Mouse (Mus musculus) cerebellum, adult 2 months (tissue): ENCODE data around the gene Cdc14a. TPM values are rescaled to one million over a fixed set of nuclear protein-coding genes. Genes with fewer than 3 reads are reported as not detected.

Experiments
- DNase-seq, 2 experiments: peaks; one replicate each; pipeline ENCODE4 v3.0.0; 2021
- H3K27ac ChIP-seq: fragments of 200-500 bp; 2 replicates; pipeline ENCODE4 v1.5.1; 2012; ENCODE audit warnings: low read length, control low read depth, inconsistent platforms; ENCODE audit not compliant: insufficient read depth
- H3K27me3 ChIP-seq: fragments of 200-500 bp; 2 replicates; pipeline ENCODE4 v1.6.1; 2012; ENCODE audit warnings: inconsistent platforms, mild to moderate bottlenecking, low read length, moderate library complexity; ENCODE audit not compliant: control insufficient read depth, insufficient read depth
- H3K4me1 ChIP-seq: fragments of 200-500 bp; 2 replicates; pipeline ENCODE4 v1.6.1; 2011; ENCODE audit warnings: low read length; ENCODE audit not compliant: control insufficient read depth, insufficient read depth
- H3K4me3 ChIP-seq: fragments of 200-500 bp; replicated peaks from 2 replicates; pipeline ENCODE3; 2011; ENCODE audit warnings: mild to moderate bottlenecking, low read depth, low read length, control low read depth; ENCODE audit not compliant: insufficient read depth
- CTCF ChIP-seq: fragments of 200-500 bp; IDR thresholded peaks from 2 replicates; pipeline ENCODE4 v1.5.1; 2011; ENCODE audit warnings: low read depth, mild to moderate bottlenecking, control low read depth, low read length, moderate library complexity, borderline replicate concordance; ENCODE audit not compliant: insufficient read depth
- POLR2A ChIP-seq: fragments of 200-500 bp; IDR thresholded peaks from 2 replicates; pipeline ENCODE4 v1.6.1; 2011; ENCODE audit warnings: low read length, control low read depth, borderline replicate concordance; ENCODE audit not compliant: insufficient read depth
- WGBS: fragments of 180-500 bp; shearing (Covaris S2); methylation state at CpG from one replicate; pipeline ENCODE4 v1.1.7; 2018; 5-methylcytosine and 5-hydroxymethylcytosine counted together
- polyA plus RNA-seq: library from polyadenylated mRNA; depleted of rRNA; stranded (reverse); fragments of >200 nt; gene quantifications from 2 replicates; pipeline ENCODE4 v1.2.3, GENCODE M21; 2012

Gene Cdc14a
- polyA plus RNA-seq, 1 experiment, result 2.6 TPM

DNA sequence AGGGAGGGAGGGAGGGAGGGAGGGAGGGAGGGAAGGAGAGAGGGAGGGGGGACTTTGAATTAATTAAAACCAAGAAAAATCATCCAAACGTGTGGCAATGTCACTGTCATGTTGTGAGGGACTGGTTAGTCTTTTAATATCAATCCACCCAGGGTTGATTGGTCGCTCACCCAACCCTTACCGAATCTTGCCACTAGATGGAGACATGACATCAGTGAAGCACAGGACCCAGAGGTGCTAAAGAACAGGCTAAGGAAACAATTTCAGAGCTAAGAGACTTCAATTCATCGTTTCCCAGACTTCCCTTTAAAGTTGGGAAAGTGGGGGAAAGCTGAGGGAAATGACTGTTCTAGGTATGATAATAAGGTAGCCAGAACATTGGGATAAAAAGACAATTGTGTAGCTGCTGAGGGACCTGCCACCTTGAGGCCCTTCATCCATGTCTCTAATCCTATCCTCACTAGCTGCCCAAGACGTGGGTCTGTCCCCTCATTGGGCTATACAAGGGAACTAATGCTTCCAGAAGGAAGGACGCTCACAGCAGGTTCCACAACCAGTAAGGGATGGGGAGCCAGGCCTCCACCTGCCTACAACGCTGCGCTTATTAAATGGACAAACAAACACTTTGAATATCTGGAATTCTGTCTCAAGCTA is 91.9 kb downstream of the Cdc14a start:
- H3K27me3 ChIP-seq, result no peaks in the 10 kb centered on the region
- TF ChIP-seq POLR2A (no peak), CTCF (peak; percentile 78)
- 37% methylated on average over 8 of the region's 8 CpGs for WGBS

DNA sequence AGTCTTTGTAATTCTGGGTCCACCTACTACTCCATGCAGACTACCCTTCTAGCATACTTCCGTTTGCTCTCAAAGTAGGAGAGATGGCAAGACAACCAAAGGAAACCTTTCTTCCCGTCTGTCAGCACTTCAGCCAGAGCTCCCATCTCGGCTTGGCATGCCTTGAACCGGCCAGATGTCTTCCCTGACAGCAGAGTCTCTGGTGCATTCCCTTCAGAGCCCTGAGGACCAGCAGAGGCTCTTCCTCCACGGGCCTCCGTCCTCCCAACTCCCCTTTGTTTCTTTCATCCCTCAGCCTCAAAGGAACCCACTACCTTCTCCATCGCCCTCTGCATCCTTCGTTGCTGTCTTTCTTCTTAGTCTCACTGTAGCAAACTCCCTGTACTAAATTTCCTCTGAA is 93.9 kb downstream of the Cdc14a start:
- H3K27me3 ChIP-seq, result no peaks in the 10 kb centered on the region
- TF ChIP-seq POLR2A, result no peak
- no peak for TF ChIP-seq CTCF
- H3K4me1 ChIP-seq, result no peaks in the 10 kb centered on the region
- H3K4me3 ChIP-seq, result no peak overlapping the region
- no peak for DNase-seq
- no peak overlapping the region for H3K27ac ChIP-seq
- WGBS, result 34% methylated on average over 8 of the region's 8 CpGs

More for the DNA sequence above, 91.9 kb downstream of the Cdc14a start:
- Histone ChIP-seq H3K4me3 (no peak overlapping the region), H3K27ac (no peak overlapping the region), H3K4me1 (no peaks in the 10 kb centered on the region)
- DNase-seq, result peak; percentile 47 to 48

DNA sequence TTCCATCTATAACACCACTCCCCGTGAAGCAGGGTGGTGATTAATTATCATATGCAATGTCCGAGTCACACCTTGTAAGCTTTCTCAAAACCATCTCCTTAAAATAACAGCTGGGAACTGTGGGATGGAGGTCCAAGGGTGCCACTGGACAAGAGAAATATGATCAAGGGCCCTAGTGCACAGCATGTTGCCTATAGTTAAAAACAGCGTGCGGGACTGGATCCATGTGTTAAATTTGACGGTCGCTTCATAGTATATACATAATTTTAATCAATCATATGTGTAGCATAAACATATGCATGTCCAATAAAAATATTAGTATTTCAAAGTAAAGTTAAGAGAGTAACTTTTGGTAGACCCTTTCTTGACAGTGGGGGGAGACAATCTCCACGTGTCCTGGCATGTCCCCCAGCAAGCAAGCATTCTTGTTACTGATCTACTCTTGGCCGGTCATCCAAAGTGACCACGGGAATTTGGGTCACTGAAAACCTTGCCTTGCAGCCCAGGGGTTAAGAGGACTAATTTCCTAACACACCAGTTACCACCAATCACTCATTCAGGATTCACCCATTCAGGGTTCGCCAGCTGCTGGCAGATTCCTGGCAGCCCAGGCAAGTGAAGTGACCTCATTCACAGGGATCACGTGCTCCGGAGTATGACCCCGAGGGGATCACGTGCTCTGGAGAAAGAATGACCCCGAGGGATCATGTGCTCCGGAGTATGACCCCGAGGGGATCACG is 94.6 kb downstream of the Cdc14a start:
- no peak overlapping the region for H3K27ac ChIP-seq
- no peak for TF ChIP-seq CTCF
- TF ChIP-seq POLR2A, result no peak
- DNase-seq, result no peak
- H3K4me1 ChIP-seq, result no peaks in the 10 kb centered on the region
- 69% methylated on average over 18 of the region's 18 CpGs for WGBS
- H3K4me3 ChIP-seq, result no peak overlapping the region
- H3K27me3 ChIP-seq, result no peaks in the 10 kb centered on the region

DNA sequence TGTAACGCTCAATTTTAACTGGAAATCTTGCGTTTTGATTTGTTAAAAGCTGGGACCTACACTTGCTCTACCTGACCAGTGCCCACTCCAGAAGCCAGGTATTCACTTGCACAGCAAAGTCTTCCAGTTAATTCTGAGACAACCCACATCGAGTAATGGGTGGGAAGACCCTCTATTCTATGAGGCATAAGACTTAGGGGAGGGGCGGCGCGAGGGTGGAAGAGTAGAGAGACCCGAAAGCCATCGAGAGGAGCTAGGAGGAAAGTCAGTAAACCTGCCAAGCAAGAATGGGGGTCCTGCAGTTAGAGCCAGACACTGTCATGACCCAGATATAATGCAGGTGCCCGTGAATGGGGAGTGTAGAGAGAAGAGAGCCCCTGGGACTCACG is 96.2 kb downstream of the Cdc14a start:
- Histone ChIP-seq H3K4me1 (no peaks in the 10 kb centered on the region), H3K27ac (no peak overlapping the region), H3K27me3 (no peaks in the 10 kb centered on the region), H3K4me3 (no peak overlapping the region)
- DNase-seq, result no peak
- WGBS, result 45% methylated on average over 10 of the region's 10 CpGs
- TF ChIP-seq POLR2A (no peak), CTCF (no peak)

DNA sequence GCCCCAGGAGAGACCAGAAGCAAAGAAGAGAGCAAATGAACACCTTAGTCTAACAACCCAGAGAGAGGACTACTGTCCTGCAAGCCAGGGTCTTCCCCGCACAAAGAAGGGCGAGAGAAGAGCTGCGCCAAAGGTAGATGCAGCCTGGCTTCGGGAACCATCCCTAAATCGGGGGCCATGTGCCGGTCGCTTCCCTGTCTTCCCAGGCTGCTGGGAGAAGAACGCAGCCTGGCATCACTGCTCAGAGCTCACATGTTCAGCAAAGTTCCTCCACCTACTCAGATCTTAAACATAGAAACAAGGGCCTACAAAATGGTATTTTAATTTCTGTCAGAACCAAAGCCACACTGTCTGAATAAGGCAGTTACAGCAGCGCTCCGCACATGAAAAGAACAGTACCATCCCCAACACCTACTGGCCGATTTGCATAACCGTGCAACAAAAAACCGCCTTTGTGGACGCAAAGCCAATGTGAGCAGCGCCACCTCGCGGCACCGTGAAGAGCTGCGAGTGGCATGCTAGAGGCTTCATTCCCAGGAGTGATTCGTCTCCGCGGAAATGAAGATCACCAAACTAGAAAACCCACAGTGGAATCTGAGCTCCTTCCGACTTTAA is 96.7 kb downstream of the Cdc14a start:
- no peaks in the 10 kb centered on the region for H3K27me3 ChIP-seq
- TF ChIP-seq POLR2A, result no peak
- TF ChIP-seq CTCF, result peak; percentile 99
- no peak overlapping the region for H3K27ac ChIP-seq
- no peaks in the 10 kb centered on the region for H3K4me1 ChIP-seq
- peak overlapping the region; percentile 46 for H3K4me3 ChIP-seq
- peak; percentile 84 to 90 for DNase-seq
- 3% methylated on average over 23 of the region's 23 CpGs for WGBS

DNA sequence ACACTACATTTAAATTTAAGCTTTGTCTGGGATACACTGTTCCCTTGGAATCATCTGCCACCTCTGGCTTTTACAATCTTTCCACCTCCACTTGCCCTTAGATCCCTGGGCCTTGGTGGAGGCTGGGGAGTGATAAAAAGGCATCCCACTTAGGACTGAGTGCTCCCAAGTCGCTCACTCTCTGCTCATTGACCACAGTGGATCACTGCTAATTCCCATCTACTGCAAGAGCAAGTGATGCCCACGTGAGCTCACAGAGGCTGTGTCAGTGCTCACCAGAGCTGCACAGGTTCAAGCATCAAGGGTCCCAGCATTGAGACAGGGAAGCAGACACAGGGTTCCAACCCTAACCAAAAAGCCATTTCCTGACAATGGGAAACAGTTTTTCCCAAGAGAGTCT is 98.3 kb downstream of the Cdc14a start:
- WGBS, result 97% methylated on average over 2 of the region's 2 CpGs
- no peak for DNase-seq
- TF ChIP-seq CTCF (no peak), POLR2A (no peak)

DNA sequence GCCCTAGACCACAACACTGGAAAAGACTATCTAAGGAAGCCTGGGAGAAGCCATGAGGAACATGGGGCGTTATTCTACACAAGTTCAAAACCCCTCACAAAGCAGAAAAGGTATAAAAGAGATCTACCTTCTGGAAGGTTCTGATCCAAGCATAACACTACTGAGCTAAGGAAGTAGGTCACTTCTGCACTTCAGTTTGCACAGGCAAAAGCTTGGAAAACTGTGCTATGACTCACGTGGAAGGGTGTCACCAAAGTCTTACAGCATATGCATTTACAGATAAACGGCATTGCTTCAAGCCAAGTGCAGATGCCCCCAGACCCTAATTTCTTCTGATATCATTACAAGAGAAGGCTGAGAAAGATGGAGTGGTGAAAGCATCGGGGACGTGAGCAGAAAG is 104.1 kb downstream of the Cdc14a start:
- Histone ChIP-seq H3K27ac (no peak overlapping the region), H3K4me3 (no peak overlapping the region), H3K27me3 (no peaks in the 10 kb centered on the region), H3K4me1 (no peaks in the 10 kb centered on the region)
- DNase-seq, result no peak
- TF ChIP-seq POLR2A, result no peak
- TF ChIP-seq CTCF, result no peak
- 92% methylated on average over 5 of the region's 5 CpGs for WGBS

More for the DNA sequence above, 98.3 kb downstream of the Cdc14a start:
- no peaks in the 10 kb centered on the region for H3K4me1 ChIP-seq
- no peak overlapping the region for H3K4me3 ChIP-seq
- no peaks in the 10 kb centered on the region for H3K27me3 ChIP-seq
- H3K27ac ChIP-seq, result no peak overlapping the region
